Mouse (Mus musculus) hindbrain, embryonic 15.5 days (tissue): Measurements from ENCODE around the gene Gpn2. TPM values are rescaled to one million over a fixed set of nuclear protein-coding genes. Genes with fewer than 3 reads are reported as not detected.

ENCODE experiments used
- ATAC-seq: fragments of 200-750 bp; cut with Nextera tagmentation; 2 replicates; pipeline ENCODE4 v1.8.0; 2017; ENCODE audit warnings: low read depth, moderate number of reproducible peaks, moderate TSS enrichment; ENCODE audit not compliant: low FRiP score
- H3K27ac ChIP-seq: fragments of 300-500 bp; sonication (generic); replicated peaks from 2 replicates; pipeline ENCODE4 v1.5.1; 2015; ENCODE audit warnings: mild to moderate bottlenecking, inconsistent platforms
- H3K27me3 ChIP-seq: fragments of 300-500 bp; sonication (generic); 2 replicates; pipeline ENCODE4 v1.6.1; 2015; ENCODE audit warnings: control low read depth, inconsistent platforms
- H3K36me3 ChIP-seq: fragments of 300-500 bp; sonication (generic); 2 replicates; pipeline ENCODE4 v1.6.1; 2015; ENCODE audit warnings: control low read depth, inconsistent platforms
- H3K4me1 ChIP-seq: fragments of 300-500 bp; sonication (generic); replicated peaks from 2 replicates; pipeline ENCODE4 v1.6.1; 2015; ENCODE audit warnings: control low read depth, inconsistent platforms
- H3K4me2 ChIP-seq: fragments of 300-500 bp; sonication (generic); 2 replicates; pipeline ENCODE4 v1.6.1; 2015; ENCODE audit warnings: moderate library complexity, mild to moderate bottlenecking, inconsistent platforms
- H3K4me3 ChIP-seq: fragments of 300-500 bp; sonication (generic); 2 replicates; pipeline ENCODE4 v1.5.1; 2015; ENCODE audit warnings: mild to moderate bottlenecking, inconsistent platforms
- H3K9ac ChIP-seq: fragments of 300-500 bp; sonication (generic); 2 replicates; pipeline ENCODE4 v1.6.1; 2015; ENCODE audit warnings: inconsistent platforms
- H3K9me3 ChIP-seq: fragments of 300-500 bp; sonication (generic); 2 replicates; pipeline ENCODE4 v1.6.1; 2016; ENCODE audit warnings: control low read depth, inconsistent platforms
- WGBS: fragments of 180-500 bp; shearing (Covaris S2); methylation state at CpG from one replicate; pipeline ENCODE4 v1.1.7; 2015; 5-methylcytosine and 5-hydroxymethylcytosine counted together
- polyA plus RNA-seq: library from polyadenylated mRNA; unstranded; fragments of >200 nt; fragmentation: Nextera tagmentation; extraction: Ambion mirVana; gene quantifications from 2 replicates; pipeline ENCODE4 v1.2.1, GENCODE M21; 2015

The Gpn2 gene
- polyA plus RNA-seq, 1 experiment from 2014 or later = 17.6 TPM

DNA sequence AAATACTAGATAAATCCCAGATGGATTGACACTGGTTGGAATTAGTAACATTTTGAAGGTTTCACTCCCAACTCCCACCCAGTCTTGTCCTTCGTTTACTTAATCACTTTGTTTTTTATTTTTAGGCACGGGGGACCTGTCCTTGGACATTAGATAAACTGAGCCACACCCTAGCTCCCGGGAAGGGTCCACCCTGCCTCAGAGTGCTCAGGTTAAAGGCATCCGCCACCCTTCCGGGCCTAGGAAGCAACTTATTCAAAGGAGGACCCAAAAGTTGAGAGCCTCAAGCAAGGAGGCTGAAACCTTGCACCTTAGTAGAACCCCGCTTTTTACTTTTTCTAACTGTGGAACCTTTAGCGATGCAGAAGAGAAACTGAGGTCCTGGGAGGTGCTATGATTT is 15.0 kb downstream of the Gpn2 start:
- peaks cover 16% of the 10 kb centered on the region for H3K4me1 ChIP-seq
- peaks cover 7% of the 10 kb centered on the region; the same call in 1 of the 2 replicates for H3K36me3 ChIP-seq
- ATAC-seq = no peak
- peak overlapping the region; percentile 46 for H3K4me3 ChIP-seq
- peaks cover 51% of the 10 kb centered on the region for H3K27me3 ChIP-seq
- H3K4me2 ChIP-seq = peak overlapping the region; percentile 89
- 35% methylated on average over 7 of the region's 7 CpGs for WGBS
- H3K9ac ChIP-seq = peak overlapping the region; percentile 34; the same call in 1 of the 2 replicates
- no peaks in the 10 kb centered on the region for H3K9me3 ChIP-seq
- no peak overlapping the region for H3K27ac ChIP-seq

DNA sequence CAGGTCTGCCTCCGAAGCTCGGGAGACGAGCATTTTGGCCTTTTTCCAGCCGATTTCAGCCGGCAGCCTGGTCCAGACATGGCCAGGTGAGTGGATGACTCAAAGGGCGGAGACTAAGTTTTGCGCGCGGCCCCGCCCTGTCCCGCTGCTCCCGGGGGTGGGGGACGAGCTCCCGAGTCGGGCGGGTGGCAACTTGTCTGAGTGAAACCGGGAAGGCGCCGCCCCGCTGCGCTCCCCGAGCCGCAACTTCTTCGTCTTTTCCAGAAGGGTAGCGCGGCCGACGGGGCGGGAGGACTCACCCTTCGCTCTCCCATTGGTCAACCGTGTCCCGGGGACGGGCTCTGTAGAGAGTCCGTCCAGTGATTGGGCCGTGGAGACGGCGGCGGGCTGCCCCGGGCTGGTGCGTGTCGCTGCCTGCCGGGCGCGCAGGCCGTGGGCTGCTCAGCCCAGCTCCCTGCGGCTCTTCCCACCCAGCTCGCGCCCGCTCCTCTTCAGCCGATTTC is 15.5 kb downstream of the Gpn2 start:
- Histone ChIP-seq H3K36me3 (peaks cover 7% of the 10 kb centered on the region; the same call in 1 of the 2 replicates), H3K4me2 (peak overlapping the region; percentile 89), H3K4me1 (peaks cover 16% of the 10 kb centered on the region), H3K27ac (no peak overlapping the region), H3K4me3 (peak overlapping the region; percentile 46), H3K9ac (peak overlapping the region; percentile 34; the same call in 1 of the 2 replicates), H3K9me3 (no peaks in the 10 kb centered on the region), H3K27me3 (peaks cover 51% of the 10 kb centered on the region)
- peak; percentile 90 for ATAC-seq
- WGBS = under 1% methylated on average over 49 of the region's 50 CpGs

DNA sequence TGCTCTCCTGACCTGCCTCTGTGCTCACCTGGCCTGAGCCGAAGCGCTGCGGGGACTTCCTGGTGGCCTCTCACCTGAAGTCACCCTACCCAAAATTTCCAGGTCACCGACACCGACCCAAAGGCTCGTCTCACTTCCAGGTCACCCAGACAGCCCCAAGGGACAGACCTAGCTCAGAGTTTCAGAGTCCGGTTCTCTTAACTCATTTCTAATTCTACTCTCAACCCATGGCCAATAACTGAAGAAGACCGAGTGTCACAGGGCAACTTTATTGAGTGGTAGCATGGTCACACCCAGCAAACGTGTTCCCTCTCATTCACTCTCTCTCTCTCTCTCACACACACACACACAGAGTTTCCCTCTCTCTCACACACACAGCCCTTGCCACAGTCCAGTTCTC is 16.1 kb downstream of the Gpn2 start:
- Histone ChIP-seq H3K4me1 (peaks cover 16% of the 10 kb centered on the region), H3K4me3 (peak overlapping the region; percentile 46; the same call in 1 of the 2 replicates), H3K9ac (no peak overlapping the region), H3K36me3 (peaks cover 7% of the 10 kb centered on the region; the same call in 1 of the 2 replicates), H3K4me2 (peak overlapping the region; percentile 89), H3K27me3 (peaks cover 51% of the 10 kb centered on the region), H3K9me3 (no peaks in the 10 kb centered on the region), H3K27ac (no peak overlapping the region)
- WGBS = 23% methylated on average over 9 of the region's 9 CpGs
- no peak for ATAC-seq

DNA sequence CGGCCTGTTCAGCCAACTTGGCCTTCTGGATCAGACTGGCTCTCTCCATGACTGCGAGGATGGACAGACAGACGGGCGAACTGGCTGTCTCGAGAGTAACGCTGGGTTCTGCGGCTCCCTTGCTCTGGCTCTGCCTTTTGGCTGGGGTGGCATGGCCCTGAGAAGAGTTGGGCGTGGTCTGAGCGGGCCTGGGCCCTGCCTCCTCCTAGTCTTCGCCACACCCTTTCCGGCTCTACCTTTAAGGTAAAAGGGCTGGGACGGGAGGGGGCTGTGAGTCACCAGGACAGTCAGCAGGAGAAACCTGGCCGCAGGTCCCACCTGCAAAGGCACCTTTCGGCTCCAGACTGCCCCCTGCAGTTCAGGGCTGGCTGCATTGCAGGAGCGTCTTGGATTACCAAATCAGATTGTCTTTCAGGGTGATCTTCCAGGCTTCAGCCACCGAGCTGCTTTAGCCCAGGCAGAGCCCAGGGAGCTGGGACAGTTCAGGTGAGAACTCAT is 17.6 kb downstream of the Gpn2 start, which contains the start of gene Sfn:
Gene Sfn, minus strand, starts transcription at position 448 of the 498 bp plus-strand sequence.
- peaks cover 51% of the 10 kb centered on the region for H3K27me3 ChIP-seq
- ATAC-seq = no peak

DNA sequence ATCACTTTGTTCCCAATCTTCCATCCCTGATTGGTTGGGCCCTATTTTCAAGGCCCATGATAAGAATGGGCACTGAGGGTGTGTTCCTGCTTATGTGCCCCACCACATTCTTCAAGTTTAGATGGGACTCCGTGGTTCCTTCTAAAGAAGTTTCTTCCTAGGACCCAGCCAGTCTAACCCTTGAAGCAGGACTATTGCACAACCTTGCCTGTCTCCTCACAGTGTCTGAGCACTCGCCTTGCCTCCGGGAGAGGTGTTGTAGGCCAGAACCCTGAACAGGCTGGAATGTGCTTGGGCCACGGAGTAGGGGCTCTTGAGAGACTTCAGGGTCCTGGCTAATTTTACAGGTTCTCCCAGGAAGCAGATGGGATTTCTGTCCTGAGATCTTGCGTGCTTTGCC is 18.9 kb downstream of the Gpn2 start:
- no peak overlapping the region for H3K27ac ChIP-seq
- no peak overlapping the region for H3K9ac ChIP-seq
- H3K9me3 ChIP-seq = no peaks in the 10 kb centered on the region
- H3K4me2 ChIP-seq = no peak overlapping the region
- no peak for ATAC-seq
- WGBS = 89% methylated on average over 5 of the region's 5 CpGs
- H3K4me1 ChIP-seq = peaks cover 16% of the 10 kb centered on the region
- peaks cover 43% of the 10 kb centered on the region for H3K27me3 ChIP-seq
- no peak overlapping the region for H3K4me3 ChIP-seq
- H3K36me3 ChIP-seq = peaks cover 7% of the 10 kb centered on the region; the same call in 1 of the 2 replicates

More for the DNA sequence above, 17.6 kb downstream of the Gpn2 start, which contains the start of gene Sfn:
- H3K4me1 ChIP-seq = peaks cover 16% of the 10 kb centered on the region
- H3K9me3 ChIP-seq = no peaks in the 10 kb centered on the region
- peaks cover 7% of the 10 kb centered on the region; the same call in 1 of the 2 replicates for H3K36me3 ChIP-seq
- H3K27ac ChIP-seq = no peak within 1 kb of the TSS
- 0 out of 2 replicates have a peak within 1 kb of the TSS, but pooled peaks have one; percentile 2 for H3K4me3 ChIP-seq
- H3K4me2 ChIP-seq = peak within 1 kb of the TSS; percentile 18; the same call in 1 of the 2 replicates
- H3K9ac ChIP-seq = no peak within 1 kb of the TSS
- 3% methylated on average over 16 of the region's 16 CpGs for WGBS

DNA sequence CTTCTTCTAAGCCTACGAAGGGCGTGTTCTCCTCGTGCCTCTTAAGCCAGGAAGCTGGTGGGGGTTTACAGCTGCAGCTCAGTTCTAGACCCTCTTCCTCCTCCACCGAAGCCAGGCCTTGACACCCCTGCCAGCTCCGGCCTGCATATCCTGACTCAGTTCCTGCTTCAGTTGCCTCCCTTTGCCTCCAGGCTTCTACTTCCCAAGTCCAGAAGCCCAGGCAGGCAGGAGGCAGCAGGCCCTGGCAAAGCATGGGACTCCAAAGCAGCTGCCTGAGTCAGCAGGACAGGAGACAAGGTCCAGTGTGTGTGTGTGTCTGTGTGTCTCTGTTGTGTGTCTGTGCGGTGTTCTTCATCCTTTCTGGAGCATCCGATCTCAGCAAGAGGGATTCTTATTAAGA is 20.0 kb downstream of the Gpn2 start:
- Histone ChIP-seq H3K4me2 (no peak overlapping the region), H3K9me3 (no peaks in the 10 kb centered on the region), H3K9ac (no peak overlapping the region), H3K4me3 (no peak overlapping the region), H3K27ac (no peak overlapping the region), H3K4me1 (peaks cover 15% of the 10 kb centered on the region), H3K27me3 (peaks cover 32% of the 10 kb centered on the region), H3K36me3 (peaks cover 7% of the 10 kb centered on the region; the same call in 1 of the 2 replicates)
- no peak for ATAC-seq
- 92% methylated on average over 7 of the region's 7 CpGs for WGBS

DNA sequence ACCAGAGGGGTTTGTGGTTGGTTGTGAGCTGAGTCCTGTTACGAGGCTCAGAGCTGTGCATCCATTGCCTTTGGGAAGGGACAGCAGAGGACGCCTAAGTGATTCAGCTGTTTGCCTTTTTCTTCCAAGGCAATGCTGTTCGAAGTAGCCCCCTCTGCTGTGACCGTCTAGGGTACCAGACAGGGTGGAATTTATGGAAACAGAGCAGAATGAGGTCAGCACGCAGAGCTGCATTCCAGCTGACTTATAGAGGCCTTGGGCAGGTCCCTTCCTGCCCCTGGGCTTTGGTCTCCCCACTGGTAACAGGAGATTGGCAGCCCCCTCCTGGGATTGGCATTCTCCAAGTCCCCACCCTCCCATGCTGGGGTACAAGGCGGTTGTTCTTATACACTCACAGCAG is 20.7 kb downstream of the Gpn2 start:
- Histone ChIP-seq H3K4me3 (no peak overlapping the region), H3K4me2 (no peak overlapping the region), H3K9me3 (no peaks in the 10 kb centered on the region), H3K27me3 (peaks cover 25% of the 10 kb centered on the region), H3K4me1 (peaks cover 8% of the 10 kb centered on the region), H3K27ac (no peak overlapping the region), H3K36me3 (peaks cover 7% of the 10 kb centered on the region; the same call in 1 of the 2 replicates), H3K9ac (no peak overlapping the region)
- 60% methylated on average over 6 of the region's 6 CpGs for WGBS
- ATAC-seq = no peak

DNA sequence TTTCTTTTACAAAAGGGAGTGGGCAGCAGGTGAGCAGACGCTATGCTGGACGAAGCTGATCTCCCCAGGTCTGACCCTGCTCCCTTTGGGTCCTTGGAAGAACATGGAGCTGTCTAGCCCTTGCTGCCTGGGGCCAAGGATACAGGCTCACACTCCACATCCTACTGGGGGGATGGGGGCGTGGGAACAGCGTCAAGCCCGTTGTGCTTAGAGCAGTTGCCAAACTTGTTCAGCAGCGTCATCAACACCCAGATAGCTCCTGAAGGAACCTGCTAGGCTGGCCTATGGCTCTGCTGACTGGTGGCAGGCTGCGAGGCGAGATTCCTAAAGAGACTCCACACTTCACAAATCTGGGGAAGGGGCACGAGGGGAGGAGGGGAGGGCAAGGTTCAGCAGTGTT is 21.2 kb downstream of the Gpn2 start:
- H3K4me2 ChIP-seq = no peak overlapping the region
- H3K4me3 ChIP-seq = no peak overlapping the region
- peaks cover 4% of the 10 kb centered on the region; the same call in 1 of the 2 replicates for H3K4me1 ChIP-seq
- H3K27ac ChIP-seq = no peak overlapping the region
- H3K9me3 ChIP-seq = no peaks in the 10 kb centered on the region
- no peak for ATAC-seq
- no peak overlapping the region for H3K9ac ChIP-seq
- H3K36me3 ChIP-seq = peaks cover 7% of the 10 kb centered on the region; the same call in 1 of the 2 replicates
- 52% methylated on average over 9 of the region's 9 CpGs for WGBS
- peaks cover 20% of the 10 kb centered on the region for H3K27me3 ChIP-seq

DNA sequence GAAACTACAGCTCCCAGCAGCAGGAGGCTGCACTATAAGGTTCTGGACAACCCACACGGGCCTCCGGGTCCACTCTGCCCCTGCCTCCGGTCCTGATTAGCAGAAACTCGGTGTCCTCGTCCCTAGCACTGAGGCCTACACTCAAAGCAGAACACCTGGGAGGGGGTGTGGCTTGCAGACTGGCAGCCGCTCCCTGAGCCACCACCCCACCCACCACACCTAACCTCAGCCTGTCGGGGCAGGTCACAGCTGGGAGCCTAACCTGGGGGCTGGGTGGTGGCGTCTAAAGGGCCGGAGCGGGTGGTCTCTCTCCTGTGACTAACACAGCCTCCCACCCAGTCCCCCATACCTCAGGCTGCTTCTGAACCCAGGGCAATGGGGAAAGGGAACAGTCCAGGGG is 23.1 kb downstream of the Gpn2 start:
- Histone ChIP-seq H3K4me2 (no peak overlapping the region), H3K4me3 (no peak overlapping the region), H3K27ac (no peak overlapping the region), H3K9ac (no peak overlapping the region), H3K27me3 (peaks cover 10% of the 10 kb centered on the region), H3K4me1 (no peaks in the 10 kb centered on the region), H3K9me3 (no peaks in the 10 kb centered on the region), H3K36me3 (peaks cover 19% of the 10 kb centered on the region)
- no peak for ATAC-seq
- WGBS = 83% methylated on average over 10 of the region's 10 CpGs

DNA sequence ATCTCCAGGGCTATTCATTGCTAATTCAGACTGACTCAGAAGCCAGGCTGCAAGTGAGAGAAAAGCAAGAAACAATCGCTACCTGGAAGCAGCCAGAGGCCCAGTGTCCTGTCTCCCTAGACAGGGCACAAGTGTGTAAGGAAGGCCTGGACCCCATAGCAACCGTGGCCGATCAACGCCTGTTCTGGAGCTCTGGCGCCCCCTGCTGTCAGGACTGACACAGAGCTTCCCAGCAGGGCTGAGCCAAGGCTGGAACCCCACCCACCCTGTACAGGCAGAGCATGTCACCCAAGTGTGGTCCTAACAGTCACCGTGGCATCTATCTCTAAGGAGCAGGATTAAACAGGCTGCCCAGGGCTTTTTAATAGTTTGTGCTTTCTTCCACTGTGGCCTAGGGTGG is 25.6 kb downstream of the Gpn2 start:
- Histone ChIP-seq H3K9me3 (no peaks in the 10 kb centered on the region), H3K9ac (no peak overlapping the region), H3K4me2 (no peak overlapping the region), H3K27me3 (no peaks in the 10 kb centered on the region), H3K36me3 (peaks cover 29% of the 10 kb centered on the region), H3K4me1 (no peaks in the 10 kb centered on the region), H3K4me3 (no peak overlapping the region), H3K27ac (no peak overlapping the region)
- no peak; the same call in 1 of the 2 replicates for ATAC-seq
- 22% methylated on average over 6 of the region's 6 CpGs for WGBS

DNA sequence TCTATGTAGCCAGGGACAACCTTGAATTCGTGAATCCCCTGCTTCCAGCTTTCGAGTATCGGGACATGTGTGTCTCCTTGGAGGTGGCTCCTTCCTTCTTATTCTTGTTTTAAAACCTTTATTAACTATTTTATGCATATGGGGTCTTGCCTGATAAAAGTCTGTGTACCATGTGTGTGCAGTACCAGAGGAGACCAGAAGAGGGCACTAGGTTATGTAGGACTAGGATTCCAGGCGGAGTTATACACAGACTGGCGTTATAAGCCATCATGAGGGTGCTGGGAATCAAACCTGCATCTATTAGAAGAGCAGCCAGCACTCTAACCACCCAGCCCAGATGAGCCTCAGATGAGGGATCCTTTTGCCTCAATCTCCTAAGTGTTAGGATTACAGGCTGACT is 27.7 kb downstream of the Gpn2 start:
- peaks cover 29% of the 10 kb centered on the region for H3K36me3 ChIP-seq

DNA sequence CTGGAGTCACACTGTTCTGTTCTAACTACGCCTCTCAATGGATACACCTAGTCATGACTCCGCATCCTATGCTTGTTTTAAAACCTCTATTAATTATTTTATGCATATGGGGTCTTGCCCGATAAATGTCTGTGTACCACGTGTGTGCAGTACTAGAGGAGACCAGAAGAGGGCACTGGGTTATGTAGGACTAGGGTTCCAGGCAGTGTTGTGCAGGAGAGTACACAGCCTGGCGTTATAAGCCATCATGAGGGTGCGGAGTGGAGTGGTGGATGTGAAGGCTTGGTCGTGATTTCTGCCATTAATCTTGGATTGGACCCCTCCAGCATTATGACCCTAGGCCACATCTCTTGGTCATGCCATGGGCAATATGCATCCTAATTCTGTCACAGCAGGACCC is 28.3 kb downstream of the Gpn2 start:
- Histone ChIP-seq H3K4me1 (no peaks in the 10 kb centered on the region), H3K9me3 (no peaks in the 10 kb centered on the region), H3K4me2 (no peak overlapping the region), H3K36me3 (peaks cover 29% of the 10 kb centered on the region), H3K27ac (no peak overlapping the region), H3K27me3 (no peaks in the 10 kb centered on the region), H3K4me3 (no peak overlapping the region), H3K9ac (no peak overlapping the region)
- ATAC-seq = no peak
- 94% methylated on average over 7 of the region's 7 CpGs for WGBS

More for the DNA sequence above, 27.7 kb downstream of the Gpn2 start:
- ATAC-seq = no peak
- H3K9ac ChIP-seq = no peak overlapping the region
- no peak overlapping the region for H3K4me2 ChIP-seq
- WGBS = 97% methylated on average over 5 of the region's 5 CpGs
- H3K9me3 ChIP-seq = no peaks in the 10 kb centered on the region
- no peak overlapping the region for H3K4me3 ChIP-seq
- H3K4me1 ChIP-seq = no peaks in the 10 kb centered on the region
- no peak overlapping the region for H3K27ac ChIP-seq
- no peaks in the 10 kb centered on the region for H3K27me3 ChIP-seq
